Mouse (Mus musculus) midbrain, embryonic 13.5 days (tissue): Measurements from ENCODE around the gene Ndrg4. TPM values are rescaled to one million over a fixed set of nuclear protein-coding genes. Genes with fewer than 3 reads are reported as not detected.

ENCODE experiments used
- ATAC-seq: fragments of 200-750 bp; cut with Nextera tagmentation; 2 replicates; pipeline ENCODE4 v1.8.0; 2017; ENCODE audit warnings: mild to moderate bottlenecking, moderate TSS enrichment, moderate library complexity
- H3K27ac ChIP-seq: fragments of 300-500 bp; sonication (generic); 2 replicates; pipeline ENCODE4 v1.5.1; 2015; ENCODE audit warnings: inconsistent platforms, mild to moderate bottlenecking, moderate library complexity
- H3K27me3 ChIP-seq: fragments of 300-500 bp; sonication (generic); 2 replicates; pipeline ENCODE4 v1.6.1; 2015; ENCODE audit warnings: mild to moderate bottlenecking, inconsistent platforms
- H3K36me3 ChIP-seq: fragments of 300-500 bp; sonication (generic); 2 replicates; pipeline ENCODE4 v1.6.1; 2015; ENCODE audit warnings: mild to moderate bottlenecking, inconsistent platforms
- H3K4me1 ChIP-seq: fragments of 300-500 bp; sonication (generic); replicated peaks from 2 replicates; pipeline ENCODE4 v1.6.1; 2015; ENCODE audit warnings: inconsistent platforms
- H3K4me2 ChIP-seq: fragments of 300-500 bp; sonication (generic); replicated peaks from 2 replicates; pipeline ENCODE4 v1.6.1; 2015; ENCODE audit warnings: moderate library complexity, mild to moderate bottlenecking, inconsistent platforms
- H3K4me3 ChIP-seq: fragments of 300-500 bp; sonication (generic); replicated peaks from 2 replicates; pipeline ENCODE4 v1.5.1; 2015; ENCODE audit warnings: mild to moderate bottlenecking, inconsistent platforms
- H3K9ac ChIP-seq: fragments of 300-500 bp; sonication (generic); replicated peaks from 2 replicates; pipeline ENCODE4 v1.6.1; 2015; ENCODE audit warnings: mild to moderate bottlenecking, inconsistent platforms
- H3K9me3 ChIP-seq: fragments of 300-500 bp; sonication (generic); 2 replicates; pipeline ENCODE4 v1.6.1; 2016; ENCODE audit warnings: mild to moderate bottlenecking, inconsistent platforms
- WGBS: fragments of 180-500 bp; shearing (Covaris S2); methylation state at CpG from one replicate; pipeline ENCODE4 v1.1.7; 2015; 5-methylcytosine and 5-hydroxymethylcytosine counted together
- polyA plus RNA-seq: library from polyadenylated mRNA; unstranded; fragments of >200 nt; fragmentation: Nextera tagmentation; extraction: Ambion mirVana; gene quantifications from 2 replicates; pipeline ENCODE4 v1.2.1, GENCODE M21; 2015

The Ndrg4 gene
- polyA plus RNA-seq, 1 experiment from 2014 or later, result 159 TPM

DNA sequence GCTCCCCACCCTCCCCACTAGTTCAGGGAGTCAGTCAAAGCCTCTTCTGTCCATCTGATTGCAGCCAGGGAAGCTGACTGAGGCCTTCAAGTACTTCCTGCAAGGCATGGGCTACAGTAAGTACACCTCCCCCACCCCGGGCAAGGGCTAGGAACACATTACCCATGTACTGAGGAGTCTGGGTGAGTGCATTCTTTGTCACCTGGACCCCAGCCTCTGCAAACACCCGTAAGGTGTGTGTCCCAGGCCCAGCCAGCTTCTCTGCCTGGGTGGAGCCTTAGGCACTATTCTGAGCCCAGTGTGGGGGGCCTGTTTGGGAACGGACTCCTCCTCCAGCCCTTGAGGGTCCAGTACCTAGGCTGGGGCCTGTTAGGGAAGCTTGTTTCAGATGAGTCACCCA, 34.2 kb downstream of the Ndrg4 start:
- Histone ChIP-seq H3K4me1 (peaks cover 8% of the 10 kb centered on the region), H3K4me2 (no peak overlapping the region), H3K27me3 (no peaks in the 10 kb centered on the region), H3K36me3 (peaks cover 72% of the 10 kb centered on the region), H3K27ac (no peak overlapping the region), H3K9me3 (no peaks in the 10 kb centered on the region), H3K9ac (no peak overlapping the region), H3K4me3 (no peak overlapping the region)
- ATAC-seq, result no peak
- 82% methylated on average over 3 of the region's 3 CpGs for WGBS

GRCm38 (mm10) chr8:95712395-95712794, 35.6 kb downstream of the Ndrg4 start:
- no peak for ATAC-seq
- Histone ChIP-seq H3K36me3 (peaks cover 61% of the 10 kb centered on the region), H3K4me1 (peaks cover 21% of the 10 kb centered on the region), H3K4me3 (no peak overlapping the region), H3K9ac (no peak overlapping the region), H3K4me2 (no peak overlapping the region), H3K27ac (no peak overlapping the region), H3K9me3 (no peaks in the 10 kb centered on the region), H3K27me3 (no peaks in the 10 kb centered on the region)
- 86% methylated on average over 9 of the region's 9 CpGs for WGBS

DNA sequence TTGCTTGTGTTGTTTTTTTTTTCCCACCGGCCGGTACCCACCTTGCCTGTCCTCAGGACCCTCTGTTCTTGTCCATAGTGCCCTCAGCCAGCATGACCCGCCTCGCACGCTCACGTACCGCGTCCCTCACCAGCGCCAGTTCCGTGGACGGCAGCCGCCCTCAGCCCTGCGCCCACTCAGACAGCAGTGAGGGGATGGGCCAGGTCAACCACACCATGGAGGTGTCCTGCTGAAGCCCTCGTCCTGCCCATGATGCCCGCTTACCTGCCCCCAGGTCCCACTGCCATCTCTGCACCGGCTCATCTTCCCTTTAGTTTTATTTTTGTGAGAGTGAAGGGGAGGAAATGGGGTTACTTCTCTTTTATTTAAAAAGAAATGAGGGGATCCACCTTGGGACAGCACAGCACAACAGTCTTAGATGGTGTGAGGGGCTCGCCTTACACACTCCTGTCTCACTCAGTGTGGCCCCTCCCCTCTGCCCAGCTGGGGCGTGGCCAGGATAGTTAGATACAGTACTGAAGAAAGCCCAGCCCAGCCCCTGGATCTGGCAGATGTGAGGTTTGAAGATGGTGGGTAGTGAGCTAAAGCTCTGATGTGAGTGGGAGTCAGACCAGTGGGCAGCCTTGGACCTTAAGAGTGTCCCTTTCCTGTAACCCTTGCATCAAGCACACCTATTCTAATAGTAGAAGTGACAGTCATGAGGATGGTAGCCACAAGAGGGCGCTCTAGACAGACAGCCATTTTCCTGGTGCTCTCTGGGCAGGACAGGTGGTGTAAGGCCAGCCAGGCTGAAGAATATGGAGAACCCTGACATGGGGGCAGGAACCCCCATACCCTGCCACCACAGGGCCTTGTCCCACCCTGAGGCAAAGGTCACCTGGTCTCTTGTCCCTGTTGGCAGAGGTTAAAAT, 36.6 kb downstream of the Ndrg4 start:
- peak; percentile 16 for ATAC-seq
- peaks cover 60% of the 10 kb centered on the region for H3K36me3 ChIP-seq
- H3K4me2 ChIP-seq, result no peak overlapping the region
- no peaks in the 10 kb centered on the region for H3K27me3 ChIP-seq
- H3K9me3 ChIP-seq, result no peaks in the 10 kb centered on the region
- peaks cover 21% of the 10 kb centered on the region for H3K4me1 ChIP-seq
- no peak overlapping the region for H3K4me3 ChIP-seq
- H3K9ac ChIP-seq, result no peak overlapping the region
- 80% methylated on average over 19 of the region's 19 CpGs for WGBS
- H3K27ac ChIP-seq, result no peak overlapping the region

DNA sequence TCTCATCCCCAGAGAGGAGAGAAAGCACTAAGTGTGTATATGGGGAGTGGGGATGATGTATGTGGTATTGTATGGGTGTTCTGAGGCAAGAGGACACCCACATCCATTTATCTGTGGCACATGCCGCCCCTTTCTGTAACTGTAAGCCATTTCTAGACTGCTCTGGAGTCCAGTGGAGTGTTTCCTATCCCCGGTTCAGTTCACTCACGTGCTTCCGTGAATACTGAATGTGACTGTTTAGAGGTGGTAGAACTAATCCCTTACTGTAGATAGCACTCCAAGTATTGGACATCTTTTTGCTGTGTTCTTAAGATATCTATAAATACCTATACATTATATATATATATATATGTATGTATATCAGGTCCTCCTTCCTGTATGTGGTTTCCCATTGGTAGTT, 37.6 kb downstream of the Ndrg4 start:
- H3K9ac ChIP-seq, result no peak overlapping the region
- no peaks in the 10 kb centered on the region for H3K9me3 ChIP-seq
- peaks cover 60% of the 10 kb centered on the region for H3K36me3 ChIP-seq
- no peak overlapping the region for H3K27ac ChIP-seq
- ATAC-seq, result no peak
- H3K4me2 ChIP-seq, result no peak overlapping the region
- peaks cover 21% of the 10 kb centered on the region for H3K4me1 ChIP-seq
- WGBS, result 83% methylated on average over 4 of the region's 4 CpGs
- no peaks in the 10 kb centered on the region for H3K27me3 ChIP-seq
- no peak overlapping the region for H3K4me3 ChIP-seq

DNA sequence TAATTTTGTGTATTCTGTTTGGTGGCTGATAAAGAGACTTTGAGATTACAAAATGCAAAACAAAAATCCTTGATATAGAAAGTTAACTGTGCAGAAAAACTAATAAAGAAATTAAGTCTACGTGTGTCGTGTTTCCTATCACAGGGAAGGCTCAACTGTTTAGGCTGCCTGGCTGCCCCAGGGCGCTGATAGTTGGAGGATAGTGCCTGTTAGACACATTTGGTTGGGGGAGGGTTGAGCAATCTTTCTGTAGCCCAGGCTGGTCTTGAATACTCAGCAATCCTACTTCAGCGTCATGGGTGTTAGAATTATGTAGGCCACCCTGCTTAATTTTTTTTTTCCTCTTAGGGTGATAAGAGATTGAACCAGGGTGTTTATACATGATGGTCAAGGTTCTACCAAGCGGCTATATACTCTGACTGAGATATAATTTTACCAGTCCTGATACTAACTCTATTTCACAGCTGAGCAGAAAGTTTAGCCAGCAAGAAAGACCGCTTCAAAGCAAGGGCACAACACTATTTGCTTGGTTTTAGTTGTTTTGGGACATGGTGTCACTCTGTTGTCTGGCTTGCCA, 38.1 kb downstream of the Ndrg4 start:
- Histone ChIP-seq H3K4me1 (peaks cover 21% of the 10 kb centered on the region), H3K36me3 (peaks cover 60% of the 10 kb centered on the region), H3K4me3 (peak overlapping the region; percentile 89), H3K9me3 (no peaks in the 10 kb centered on the region), H3K9ac (peak overlapping the region; percentile 90), H3K27ac (no peak overlapping the region), H3K27me3 (no peaks in the 10 kb centered on the region), H3K4me2 (peak overlapping the region; percentile 96)
- no peak for ATAC-seq
- WGBS, result 91% methylated on average over 6 of the region's 6 CpGs

DNA sequence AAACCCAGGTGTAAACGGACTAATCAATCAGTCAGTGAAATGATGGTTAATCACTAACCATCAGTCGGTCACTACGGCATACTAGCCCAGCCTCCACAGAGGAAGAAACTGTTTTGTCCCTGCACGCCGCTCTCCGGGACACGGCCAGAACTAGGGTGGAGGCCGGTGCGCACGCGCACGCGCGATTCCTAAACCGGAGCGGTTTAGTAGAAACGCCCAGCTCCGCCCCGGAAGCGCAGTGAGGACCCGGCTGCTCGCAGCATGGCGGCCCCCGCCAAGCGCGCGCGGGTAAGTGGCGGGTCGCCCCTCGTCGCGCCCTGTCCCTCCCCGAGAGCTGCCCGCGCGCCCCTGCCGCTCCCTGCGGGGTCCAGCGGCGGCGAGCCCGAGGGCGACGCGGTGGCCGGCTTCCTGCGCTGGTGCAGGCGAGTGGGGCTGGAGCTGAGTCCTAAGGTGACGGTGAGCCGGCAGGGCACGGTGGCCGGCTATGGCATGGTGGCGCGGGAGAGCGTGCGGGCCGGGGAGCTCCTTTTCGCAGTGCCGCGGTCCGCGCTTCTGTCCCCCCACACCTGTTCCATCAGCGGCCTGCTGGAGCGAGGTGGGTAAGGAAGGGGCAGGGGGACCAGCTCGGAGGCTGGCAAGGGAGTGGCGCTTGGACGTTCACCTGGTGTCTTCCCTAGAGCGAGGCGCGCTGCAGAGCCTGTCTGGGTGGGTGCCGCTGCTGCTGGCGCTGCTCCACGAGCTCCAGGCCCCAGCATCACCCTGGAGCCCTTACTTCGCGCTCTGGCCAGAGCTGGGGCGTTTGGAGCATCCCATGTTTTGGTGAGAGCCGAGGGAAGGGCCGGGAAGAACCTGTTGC, 39.1 kb downstream of the Ndrg4 start, which contains the start of gene Setd6:
Gene Setd6 (plus strand): TSS at position 206 of the 856 bp plus-strand sequence.
- H3K9me3 ChIP-seq, result no peaks in the 10 kb centered on the region
- peak within 1 kb of the TSS; percentile 73 for H3K27ac ChIP-seq
- ATAC-seq, result peak; percentile 90
- WGBS, result under 1% methylated on average over 76 of the region's 79 CpGs
- H3K36me3 ChIP-seq, result peaks cover 63% of the 10 kb centered on the region
- no peaks in the 10 kb centered on the region for H3K27me3 ChIP-seq
- H3K9ac ChIP-seq, result peak within 1 kb of the TSS; percentile 90
- H3K4me1 ChIP-seq, result peaks cover 21% of the 10 kb centered on the region
- peak within 1 kb of the TSS; percentile 96 for H3K4me2 ChIP-seq
- peak within 1 kb of the TSS; percentile 89 for H3K4me3 ChIP-seq

DNA sequence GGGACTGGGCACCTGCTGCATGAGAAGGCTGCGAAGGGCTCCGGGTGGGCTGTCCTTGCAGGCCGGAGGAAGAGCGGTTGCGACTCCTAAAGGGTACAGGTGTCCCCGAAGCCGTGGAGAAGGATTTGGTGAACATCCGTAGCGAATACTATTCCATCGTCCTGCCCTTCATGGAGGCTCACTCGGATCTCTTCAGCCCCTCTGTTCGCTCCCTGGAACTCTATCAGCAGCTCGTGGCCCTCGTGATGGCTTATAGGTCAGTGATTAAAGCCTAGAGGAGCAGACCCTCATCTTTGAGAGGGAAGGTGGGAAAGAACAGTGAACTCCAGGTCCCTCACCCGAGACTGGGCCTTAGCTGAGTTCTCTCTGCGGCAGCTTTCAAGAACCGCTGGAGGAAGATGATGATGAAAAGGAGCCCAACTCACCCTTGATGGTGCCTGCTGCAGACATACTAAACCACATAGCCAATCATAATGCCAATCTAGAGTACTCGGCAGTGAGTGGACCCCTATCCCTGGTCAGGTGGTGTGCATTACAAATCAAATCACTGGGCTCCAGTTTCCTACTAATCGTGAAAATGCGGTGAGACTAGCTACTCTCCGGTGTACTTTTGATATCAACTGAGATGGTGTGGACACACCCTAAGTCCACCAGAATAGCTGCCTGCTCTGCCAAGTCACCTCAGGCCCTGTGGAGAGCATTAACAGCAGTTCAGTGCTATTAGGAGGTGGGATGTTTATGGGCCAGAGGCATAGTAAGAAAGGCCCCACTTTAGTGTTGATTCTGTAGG, 40.0 kb downstream of the Ndrg4 start:
- Histone ChIP-seq H3K4me3 (peak overlapping the region; percentile 89), H3K27ac (peak overlapping the region; percentile 73; the same call in 1 of the 2 replicates), H3K36me3 (peaks cover 61% of the 10 kb centered on the region), H3K4me2 (peak overlapping the region; percentile 96), H3K27me3 (no peaks in the 10 kb centered on the region), H3K4me1 (peaks cover 21% of the 10 kb centered on the region), H3K9me3 (no peaks in the 10 kb centered on the region), H3K9ac (peak overlapping the region; percentile 90)
- 19% methylated on average over 21 of the region's 21 CpGs for WGBS
- no peak; the same call in 1 of the 2 replicates for ATAC-seq

GRCm38 (mm10) chr8:95727625-95728024, 50.8 kb downstream of the Ndrg4 start:
- Histone ChIP-seq H3K9me3 (no peaks in the 10 kb centered on the region), H3K4me2 (no peak overlapping the region), H3K36me3 (peaks cover 85% of the 10 kb centered on the region), H3K4me3 (no peak overlapping the region), H3K4me1 (no peaks in the 10 kb centered on the region), H3K9ac (no peak overlapping the region), H3K27me3 (no peaks in the 10 kb centered on the region), H3K27ac (no peak overlapping the region)
- ATAC-seq, result no peak
- WGBS, result 94% methylated on average over 4 of the region's 4 CpGs

GRCm38 (mm10) chr8:95738596-95738995, 61.8 kb downstream of the Ndrg4 start:
- Histone ChIP-seq H3K4me3 (no peak overlapping the region), H3K4me1 (no peaks in the 10 kb centered on the region), H3K27ac (no peak overlapping the region), H3K36me3 (peaks cover 81% of the 10 kb centered on the region), H3K27me3 (no peaks in the 10 kb centered on the region), H3K9me3 (no peaks in the 10 kb centered on the region), H3K4me2 (no peak overlapping the region), H3K9ac (no peak overlapping the region)
- WGBS, result 84% methylated on average over 7 of the region's 7 CpGs
- no peak for ATAC-seq

DNA sequence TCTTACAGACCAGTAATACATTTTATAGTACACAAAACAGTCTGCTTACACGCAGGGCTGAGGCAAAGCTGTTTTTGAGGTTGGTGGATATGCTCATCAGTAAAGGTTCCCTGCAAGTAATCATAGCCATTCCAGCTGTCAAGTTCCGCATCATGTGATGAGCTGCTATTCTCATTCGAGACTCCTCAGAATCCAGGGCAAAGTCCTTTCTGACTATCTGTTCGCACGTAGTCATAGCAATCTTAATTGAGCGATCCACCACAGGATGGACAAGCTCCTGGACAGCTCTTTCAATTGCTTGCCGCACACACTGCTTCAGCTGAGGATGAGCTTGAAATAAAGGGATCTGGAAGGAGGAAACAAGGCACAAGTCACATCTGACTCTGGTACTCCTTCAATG, 65.0 kb downstream of the Ndrg4 start:
- H3K4me3 ChIP-seq, result no peak overlapping the region
- H3K27ac ChIP-seq, result no peak overlapping the region
- peaks cover 89% of the 10 kb centered on the region for H3K36me3 ChIP-seq
- 92% methylated on average over 7 of the region's 7 CpGs for WGBS
- no peaks in the 10 kb centered on the region for H3K9me3 ChIP-seq
- H3K4me2 ChIP-seq, result no peak overlapping the region
- no peaks in the 10 kb centered on the region for H3K4me1 ChIP-seq
- ATAC-seq, result no peak
- H3K9ac ChIP-seq, result no peak overlapping the region
- H3K27me3 ChIP-seq, result no peaks in the 10 kb centered on the region

GRCm38 (mm10) chr8:95748028-95748427, 71.2 kb downstream of the Ndrg4 start:
- no peaks in the 10 kb centered on the region for H3K4me1 ChIP-seq
- 97% methylated on average over 4 of the region's 4 CpGs for WGBS
- H3K36me3 ChIP-seq, result peaks cover 87% of the 10 kb centered on the region
- no peak for ATAC-seq
- H3K27me3 ChIP-seq, result no peaks in the 10 kb centered on the region
- no peak overlapping the region for H3K4me3 ChIP-seq
- no peak overlapping the region for H3K27ac ChIP-seq
- no peak overlapping the region for H3K4me2 ChIP-seq
- no peaks in the 10 kb centered on the region for H3K9me3 ChIP-seq
- no peak overlapping the region for H3K9ac ChIP-seq
